Mouse (Mus musculus) stomach, postnatal 0 days (tissue): ENCODE measurements around the gene Sart1.

Source experiments
- CTCF ChIP-seq: IDR thresholded peaks from 2 replicates; pipeline ENCODE4 v1.5.1; 2016; ENCODE audit warnings: antibody characterized with exemption, low read depth, mild to moderate bottlenecking, moderate library complexity
- EP300 ChIP-seq: optimal IDR thresholded peaks from 2 replicates; pipeline ENCODE3; 2016; ENCODE audit warnings: antibody characterized with exemption

- TF ChIP-seq CTCF (no peak), EP300 (no peak)
These were observed 11.1 kb downstream of the Sart1 start for GRCm38 (mm10) chr19:5377446-5377845.
